Mouse (Mus musculus) forebrain, embryonic 12.5 days (tissue): ENCODE measurements around the gene Pnkp. TPM values are rescaled to one million over a fixed set of nuclear protein-coding genes. Genes with fewer than 3 reads are reported as not detected.
A peak's percentile ranks its signal among the peaks of the same experiment; 100 is the strongest.

Experiments used
- ATAC-seq: fragments of 200-750 bp; cut with Nextera tagmentation; 2 replicates; pipeline ENCODE4 v1.8.0; 2017; ENCODE audit warnings: moderate TSS enrichment; ENCODE audit not compliant: low FRiP score
- H3K27ac ChIP-seq: fragments of 300-500 bp; sonication (generic); 2 replicates; pipeline ENCODE4 v1.5.1; 2016; ENCODE audit warnings: mild to moderate bottlenecking
- H3K27me3 ChIP-seq: fragments of 300-500 bp; sonication (generic); 2 replicates; pipeline ENCODE4 v1.6.1; 2016; ENCODE audit warnings: mild to moderate bottlenecking
- H3K36me3 ChIP-seq: fragments of 300-500 bp; sonication (generic); replicated peaks from 2 replicates; pipeline ENCODE4 v1.6.1; 2016; ENCODE audit warnings: mild to moderate bottlenecking
- H3K4me1 ChIP-seq: fragments of 300-500 bp; sonication (generic); 2 replicates; pipeline ENCODE4 v1.6.1; 2016
- H3K4me2 ChIP-seq: fragments of 300-500 bp; sonication (generic); 2 replicates; pipeline ENCODE4 v1.6.1; 2016; ENCODE audit warnings: mild to moderate bottlenecking, moderate library complexity
- H3K4me3 ChIP-seq: fragments of 300-500 bp; sonication (generic); replicated peaks from 2 replicates; pipeline ENCODE4 v1.5.1; 2016; ENCODE audit warnings: mild to moderate bottlenecking
- H3K9ac ChIP-seq: fragments of 300-500 bp; sonication (generic); 2 replicates; pipeline ENCODE4 v1.6.1; 2016; ENCODE audit warnings: mild to moderate bottlenecking
- H3K9me3 ChIP-seq: fragments of 300-500 bp; sonication (generic); 2 replicates; pipeline ENCODE4 v1.6.1; 2016
- WGBS: fragments of 180-500 bp; shearing (Covaris S2); methylation state at CpG from one replicate; pipeline ENCODE4 v1.1.7; 2016; 5-methylcytosine and 5-hydroxymethylcytosine counted together
- polyA plus RNA-seq: library from polyadenylated mRNA; unstranded; fragments of >200 nt; fragmentation: Nextera tagmentation; extraction: Ambion mirVana; gene quantifications from 2 replicates; pipeline ENCODE4 v1.2.1, GENCODE M21; 2016

Gene Pnkp
- 37.8 and 39.1 TPM in 2 replicates for polyA plus RNA-seq

- Histone ChIP-seq H3K4me3 (peak within 1 kb of the TSS; percentile 73), H3K27me3 (no peaks in the 10 kb centered on the region), H3K4me2 (peak within 1 kb of the TSS; percentile 93), H3K27ac (peak within 1 kb of the TSS; percentile 93), H3K9ac (peak within 1 kb of the TSS; percentile 84), H3K4me1 (peaks cover 60% of the 10 kb centered on the region), H3K9me3 (no peaks in the 10 kb centered on the region), H3K36me3 (peaks cover 17% of the 10 kb centered on the region)
- peak; percentile 36 for ATAC-seq
- WGBS: under 1% methylated on average over 32 of the region's 32 CpGs
Measured at GRCm38 (mm10) chr7:44857042-44857552, at the start of gene Pnkp. Gene Pnkp, plus strand, starts transcription at chr7:44857139.

GRCm38 (mm10) chr7:44808927-44809326 is 48.0 kb upstream of the Pnkp start:
- no peak overlapping the region for H3K4me2 ChIP-seq
- no peak overlapping the region for H3K27ac ChIP-seq
- peaks cover 29% of the 10 kb centered on the region for H3K36me3 ChIP-seq
- WGBS: 93% methylated on average over 2 of the region's 2 CpGs
- H3K4me1 ChIP-seq: no peaks in the 10 kb centered on the region
- no peak overlapping the region for H3K9ac ChIP-seq
- no peak overlapping the region for H3K4me3 ChIP-seq
- ATAC-seq: no peak
- H3K9me3 ChIP-seq: no peaks in the 10 kb centered on the region
- no peaks in the 10 kb centered on the region for H3K27me3 ChIP-seq

- H3K4me1 ChIP-seq: no peaks in the 10 kb centered on the region
- H3K4me2 ChIP-seq: no peak overlapping the region
- no peak overlapping the region for H3K4me3 ChIP-seq
- ATAC-seq: no peak
- no peaks in the 10 kb centered on the region for H3K27me3 ChIP-seq
- 88% methylated on average over 3 of the region's 3 CpGs for WGBS
- H3K9me3 ChIP-seq: no peaks in the 10 kb centered on the region
- H3K9ac ChIP-seq: no peak overlapping the region
- peaks cover 35% of the 10 kb centered on the region for H3K36me3 ChIP-seq
- no peak overlapping the region for H3K27ac ChIP-seq
Measured at GRCm38 (mm10) chr7:44809466-44809865, 47.5 kb upstream of the Pnkp start.

GRCm38 (mm10) chr7:44810365-44810764 is 46.6 kb upstream of the Pnkp start:
- Histone ChIP-seq H3K27me3 (no peaks in the 10 kb centered on the region), H3K36me3 (peaks cover 37% of the 10 kb centered on the region), H3K4me2 (no peak overlapping the region), H3K9me3 (no peaks in the 10 kb centered on the region), H3K27ac (no peak overlapping the region), H3K4me1 (peaks cover 9% of the 10 kb centered on the region), H3K9ac (no peak overlapping the region), H3K4me3 (no peak overlapping the region)
- ATAC-seq: no peak
- 81% methylated on average over 4 of the region's 4 CpGs for WGBS

GRCm38 (mm10) chr7:44810819-44811557 is 46.0 kb upstream of the Pnkp start:
- no peaks in the 10 kb centered on the region for H3K9me3 ChIP-seq
- H3K27ac ChIP-seq: no peak overlapping the region
- no peak for ATAC-seq
- H3K27me3 ChIP-seq: no peaks in the 10 kb centered on the region
- 86% methylated on average over 7 of the region's 7 CpGs for WGBS
- H3K4me1 ChIP-seq: peaks cover 11% of the 10 kb centered on the region
- H3K36me3 ChIP-seq: peaks cover 37% of the 10 kb centered on the region
- H3K9ac ChIP-seq: no peak overlapping the region
- H3K4me2 ChIP-seq: no peak overlapping the region
- no peak overlapping the region for H3K4me3 ChIP-seq

GRCm38 (mm10) chr7:44812651-44813325 is 44.2 kb upstream of the Pnkp start:
- WGBS: 87% methylated on average over 20 of the region's 20 CpGs

GRCm38 (mm10) chr7:44813985-44814384 is 43.0 kb upstream of the Pnkp start:
- no peak for ATAC-seq
- Histone ChIP-seq H3K4me3 (no peak overlapping the region), H3K36me3 (peaks cover 37% of the 10 kb centered on the region), H3K4me2 (no peak overlapping the region; the same call in 1 of the 2 replicates), H3K27me3 (no peaks in the 10 kb centered on the region), H3K4me1 (peaks cover 34% of the 10 kb centered on the region), H3K9me3 (no peaks in the 10 kb centered on the region), H3K9ac (no peak overlapping the region), H3K27ac (no peak overlapping the region)
- WGBS: 93% methylated on average over 3 of the region's 3 CpGs

More at GRCm38 (mm10) chr7:44812651-44813325, 44.2 kb upstream of the Pnkp start:
- ATAC-seq: no peak
- Histone ChIP-seq H3K4me1 (peaks cover 22% of the 10 kb centered on the region), H3K4me2 (no peak overlapping the region), H3K9ac (no peak overlapping the region; the same call in 1 of the 2 replicates), H3K4me3 (no peak overlapping the region), H3K36me3 (peaks cover 37% of the 10 kb centered on the region), H3K27me3 (no peaks in the 10 kb centered on the region), H3K27ac (no peak overlapping the region), H3K9me3 (no peaks in the 10 kb centered on the region)

- H3K27me3 ChIP-seq: no peaks in the 10 kb centered on the region
- 96% methylated on average over 3 of the region's 4 CpGs for WGBS
- no peak for ATAC-seq
- H3K4me1 ChIP-seq: peaks cover 38% of the 10 kb centered on the region
- H3K4me2 ChIP-seq: peak overlapping the region; percentile 90
- no peak overlapping the region for H3K4me3 ChIP-seq
- peaks cover 37% of the 10 kb centered on the region for H3K36me3 ChIP-seq
- H3K27ac ChIP-seq: 0 out of 2 replicates have a peak overlapping the region, but pooled peaks have one; percentile 98
- no peak overlapping the region for H3K9ac ChIP-seq
- no peaks in the 10 kb centered on the region for H3K9me3 ChIP-seq
Measured at GRCm38 (mm10) chr7:44814423-44814822, 42.5 kb upstream of the Pnkp start.

- H3K9me3 ChIP-seq: no peaks in the 10 kb centered on the region
- H3K27me3 ChIP-seq: no peaks in the 10 kb centered on the region
- WGBS: 32% methylated on average over 14 of the region's 14 CpGs
- peak overlapping the region; percentile 34 for H3K9ac ChIP-seq
- H3K27ac ChIP-seq: peak overlapping the region; percentile 98
- H3K4me2 ChIP-seq: peak overlapping the region; percentile 90
- ATAC-seq: no peak; the same call in 1 of the 2 replicates
- peak overlapping the region; percentile 86 for H3K4me3 ChIP-seq
- H3K4me1 ChIP-seq: peaks cover 44% of the 10 kb centered on the region
- H3K36me3 ChIP-seq: peaks cover 41% of the 10 kb centered on the region
Measured at GRCm38 (mm10) chr7:44814952-44815553, 41.9 kb upstream of the Pnkp start.

- ATAC-seq: peak; percentile 95
- H3K4me1 ChIP-seq: peaks cover 47% of the 10 kb centered on the region
- under 1% methylated on average over 62 of the region's 62 CpGs for WGBS
Measured at GRCm38 (mm10) chr7:44815721-44816469, 41.0 kb upstream of the Pnkp start, which contains the start of the genes Nup62 and Il4i1. Gene Nup62, plus strand, starts transcription at chr7:44816088. Gene Il4i1, plus strand, starts transcription at chr7:44816387.

GRCm38 (mm10) chr7:44816470-44817021 is 40.4 kb upstream of the Pnkp start, which contains the start of gene Atf5:
Gene Atf5, minus strand, starts transcription at chr7:44816658.
- Histone ChIP-seq H3K27ac (peak within 1 kb of the TSS; percentile 98), H3K36me3 (peaks cover 30% of the 10 kb centered on the region), H3K4me1 (peaks cover 50% of the 10 kb centered on the region), H3K4me2 (peak within 1 kb of the TSS; percentile 90), H3K9me3 (no peaks in the 10 kb centered on the region), H3K4me3 (peak within 1 kb of the TSS; percentile 86), H3K27me3 (no peaks in the 10 kb centered on the region), H3K9ac (peak within 1 kb of the TSS; percentile 87)
- ATAC-seq: peak; percentile 44
- WGBS: under 1% methylated on average over 42 of the region's 57 CpGs

More at GRCm38 (mm10) chr7:44815721-44816469, 41.0 kb upstream of the Pnkp start, which contains the start of the genes Nup62 and Il4i1:
- Histone ChIP-seq H3K4me2 (peak within 1 kb of the TSS; percentile 90), H3K4me3 (peak within 1 kb of the TSS; percentile 86), H3K27ac (peak within 1 kb of the TSS; percentile 98), H3K9ac (peak within 1 kb of the TSS; percentile 87), H3K27me3 (no peaks in the 10 kb centered on the region), H3K36me3 (peaks cover 36% of the 10 kb centered on the region), H3K9me3 (no peaks in the 10 kb centered on the region)
